Comparison of ENCODE assay signal across 28 mouse cellular contexts in genomic region chr13:42968537-42968936, GRCm38 (mm10).
"Had no signal": no experiment of that assay in that cellular context is flagged by ENCODE, and none has a peak within 500 bp of the region (broad histone marks: within the 10 kb centered on the region; RNA-seq: fewer than 3 reads in every experiment).

No protein-coding gene starts in this region.

- H3K27ac ChIP-seq: embryonic facial prominence, embryonic 10.5 days; embryonic facial prominence, embryonic 12.5 days; embryonic facial prominence, embryonic 13.5 days; embryonic facial prominence, embryonic 15.5 days; forebrain, embryonic 10.5 days; forebrain, embryonic 12.5 days; forebrain, embryonic 13.5 days; forebrain, embryonic 15.5 days; gastrocnemius, adult 2 months; heart, adult 2 months; heart, embryonic 10.5 days had no signal

- H3K4me3 ChIP-seq: embryonic facial prominence, embryonic 10.5 days; embryonic facial prominence, embryonic 12.5 days; embryonic facial prominence, embryonic 13.5 days; embryonic facial prominence, embryonic 15.5 days; erythroblast, embryonic 14.5 days; forebrain, embryonic 10.5 days; forebrain, embryonic 12.5 days; forebrain, embryonic 13.5 days; forebrain, embryonic 15.5 days; gastrocnemius, adult 2 months; heart, adult 2 months; heart, embryonic 10.5 days had no signal

- ATAC-seq: forebrain, embryonic 13.5 days; forebrain, embryonic 14.5 days; forebrain, embryonic 15.5 days; forebrain, embryonic 16.5 days; forebrain, postnatal 0 days had no signal

- DNase-seq: cerebellum, adult 9-10 months; cerebellum, adult 9-11 months; cerebellum, postnatal 10 days; cerebellum, postnatal 14 days; cerebellum, postnatal 25 days; cerebellum, postnatal 36 days; embryo, embryonic 11 days; forebrain, postnatal 0 days; gastrocnemius, adult 2 months; gastrocnemius, postnatal 10 days; gastrocnemius, postnatal 14 days; gastrocnemius, postnatal 25 days; gastrocnemius, postnatal 36 days; heart, adult 11 months; heart, adult 18-20 months; heart, adult 2 months had no signal
